21 mouse cellular contexts compared by ENCODE assay signal in the genomic region with DNA sequence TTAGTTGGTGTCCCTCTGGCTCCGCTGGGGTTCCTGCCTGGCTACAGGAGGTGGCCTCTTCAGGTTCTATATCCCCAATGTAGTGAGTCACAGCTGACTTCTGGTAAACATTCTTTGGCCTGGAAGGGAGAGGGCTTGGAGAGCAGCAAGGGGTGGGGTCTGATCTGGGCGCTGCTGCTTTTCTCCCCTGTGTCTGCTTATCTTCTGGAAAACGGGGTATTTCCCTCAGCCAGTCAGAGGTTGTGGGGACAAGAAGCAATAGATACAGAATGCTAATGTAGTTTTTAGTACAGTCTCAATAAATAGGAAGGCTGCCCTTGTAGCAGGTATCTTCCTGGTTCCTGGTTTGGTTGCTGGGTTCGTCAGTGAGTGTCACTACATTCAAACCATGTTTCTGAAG.
"Had no signal": no experiment of that assay in that cellular context is flagged by ENCODE, and none has a peak within 500 bp of the region (broad histone marks: within the 10 kb centered on the region; RNA-seq: fewer than 3 reads in every experiment).

No protein-coding gene starts in this region.

- H3K4me1 ChIP-seq: hindbrain, embryonic 15.5 days; liver, embryonic 15.5 days had no signal

- ATAC-seq: hindbrain, postnatal 0 days had no signal

- H3K36me3 ChIP-seq: hindbrain, embryonic 13.5 days; hindbrain, embryonic 15.5 days; limb, embryonic 12.5 days; liver, embryonic 13.5 days; liver, embryonic 15.5 days had no signal

- H3K4me3 ChIP-seq: heart, embryonic 10.5 days; heart, embryonic 12.5 days; hindbrain, embryonic 13.5 days; hindbrain, embryonic 15.5 days; limb, embryonic 12.5 days; liver, embryonic 13.5 days; liver, embryonic 15.5 days had no signal

- H3K27ac ChIP-seq: heart, embryonic 10.5 days; hindbrain, embryonic 13.5 days; hindbrain, embryonic 15.5 days; hindbrain, postnatal 0 days; kidney, postnatal 0 days; limb, embryonic 12.5 days; liver, embryonic 13.5 days; liver, embryonic 15.5 days had no signal

- H3K27me3 ChIP-seq: heart, embryonic 12.5 days; hindbrain, embryonic 13.5 days; hindbrain, embryonic 15.5 days; limb, embryonic 12.5 days; liver, embryonic 13.5 days; liver, embryonic 15.5 days had no signal

- H3K9ac ChIP-seq: heart, embryonic 12.5 days; hindbrain, embryonic 13.5 days; hindbrain, embryonic 15.5 days; limb, embryonic 12.5 days; liver, embryonic 13.5 days; liver, embryonic 15.5 days had no signal

- DNase-seq: gastrocnemius, postnatal 10 days; gastrocnemius, postnatal 36 days; heart, postnatal 10 days; heart, postnatal 36 days; kidney, adult 11 months; kidney, adult 8-10 months; kidney, postnatal 14 days; layer of hippocampus, adult 9-11 months; layer of hippocampus, postnatal 36 days; left cerebral cortex, postnatal 4 days; liver; liver, embryonic 13.5 days had no signal

- H3K4me2 ChIP-seq: heart, embryonic 12.5 days; hindbrain, embryonic 13.5 days; hindbrain, embryonic 15.5 days; limb, embryonic 12.5 days; liver, embryonic 11.5 days; liver, embryonic 13.5 days; liver, embryonic 15.5 days had no signal

- H3K9me3 ChIP-seq: heart, embryonic 10.5 days; heart, embryonic 12.5 days; hindbrain, embryonic 13.5 days; hindbrain, embryonic 15.5 days; limb, embryonic 12.5 days; liver, embryonic 13.5 days; liver, embryonic 15.5 days had no signal
